Mouse (Mus musculus): ENCODE measurements at regions not wholly inside any gene's neighbourhood (a gene's known extent, or its start where the extent isn't known, plus 50 kb on each side); places are given as distances from the start of the nearest gene placed in this dataset.

GRCm38 (mm10) chr1:168764368-168764895 is 332.4 kb upstream of the Pbx1 start:
- TF ChIP-seq POLR2A (IDR thresholded peaks at IDR 0.05; ENCODE audit: low read depth, low read length) (no peak), CTCF (IDR thresholded peaks at IDR 0.05; ENCODE audit: extremely low read depth, insufficient read length, insufficient replicate concordance, low read depth, low read length) (no peak)
